Mouse (Mus musculus): ENCODE results near the gene Prdm10.

The Prdm10 gene

GRCm38 (mm10) chr9:31301526-31302311 lies 21.4 kb downstream of the Prdm10 start:
- DNase-seq (ENCODE audit: low spot score), result no peak

GRCm38 (mm10) chr9:31304358-31304757 lies 24.0 kb downstream of the Prdm10 start:
- no peak for DNase-seq (ENCODE audit: low spot score)

- no peak for DNase-seq (ENCODE audit: low spot score)
Measured at GRCm38 (mm10) chr9:31305117-31305516, 24.8 kb downstream of the Prdm10 start.

GRCm38 (mm10) chr9:31305807-31306206 lies 25.5 kb downstream of the Prdm10 start:
- DNase-seq (ENCODE audit: low spot score), result peak; percentile 40

GRCm38 (mm10) chr9:31307232-31307631 lies 26.9 kb downstream of the Prdm10 start:
- no peak for DNase-seq (ENCODE audit: low spot score)

- DNase-seq (ENCODE audit: low spot score), result no peak
Measured at GRCm38 (mm10) chr9:31309041-31309440, 28.7 kb downstream of the Prdm10 start.

GRCm38 (mm10) chr9:31310662-31311061 lies 30.3 kb downstream of the Prdm10 start:
- DNase-seq (ENCODE audit: low spot score), result no peak

- no peak for DNase-seq (ENCODE audit: low spot score)
Measured at GRCm38 (mm10) chr9:31313876-31314275, 33.5 kb downstream of the Prdm10 start.

GRCm38 (mm10) chr9:31315983-31316382 lies 35.6 kb downstream of the Prdm10 start:
- DNase-seq (ENCODE audit: low spot score), result no peak

GRCm38 (mm10) chr9:31318956-31319355 lies 38.6 kb downstream of the Prdm10 start:
- DNase-seq (ENCODE audit: low spot score), result no peak

- no peak for DNase-seq (ENCODE audit: low spot score)
Measured at GRCm38 (mm10) chr9:31320734-31321133, 40.4 kb downstream of the Prdm10 start.

GRCm38 (mm10) chr9:31321526-31321925 lies 41.2 kb downstream of the Prdm10 start:
- DNase-seq (ENCODE audit: low spot score), result no peak

GRCm38 (mm10) chr9:31322090-31322489 lies 41.8 kb downstream of the Prdm10 start:
- no peak for DNase-seq (ENCODE audit: low spot score)

- no peak for DNase-seq (ENCODE audit: low spot score)
Measured at GRCm38 (mm10) chr9:31330816-31331215, 50.5 kb downstream of the Prdm10 start.

GRCm38 (mm10) chr9:31331246-31331645 lies 50.9 kb downstream of the Prdm10 start:
- no peak for DNase-seq (ENCODE audit: low spot score)

- DNase-seq (ENCODE audit: low spot score), result no peak
Measured at GRCm38 (mm10) chr9:31331906-31332305, 51.6 kb downstream of the Prdm10 start.

- DNase-seq (ENCODE audit: low spot score), result no peak
Measured at GRCm38 (mm10) chr9:31332826-31333225, 52.5 kb downstream of the Prdm10 start.

GRCm38 (mm10) chr9:31334991-31335390 lies 54.7 kb downstream of the Prdm10 start:
- DNase-seq (ENCODE audit: low spot score), result no peak

- DNase-seq (ENCODE audit: low spot score), result no peak
Measured at GRCm38 (mm10) chr9:31344289-31344831, 64.0 kb downstream of the Prdm10 start.

- no peak for DNase-seq (ENCODE audit: low spot score)
Measured at GRCm38 (mm10) chr9:31346575-31347080, 66.3 kb downstream of the Prdm10 start.

GRCm38 (mm10) chr9:31348458-31348857 lies 68.1 kb downstream of the Prdm10 start:
- DNase-seq (ENCODE audit: low spot score), result no peak

- peak; percentile 30 for DNase-seq (ENCODE audit: low spot score)
Measured at GRCm38 (mm10) chr9:31348915-31349314, 68.6 kb downstream of the Prdm10 start.

GRCm38 (mm10) chr9:31352716-31353115 lies 72.4 kb downstream of the Prdm10 start:
- DNase-seq (ENCODE audit: low spot score), result no peak

- DNase-seq (ENCODE audit: low spot score), result no peak
Measured at GRCm38 (mm10) chr9:31353518-31353917, 73.2 kb downstream of the Prdm10 start.

Data from ovary, adult 18-20 months (tissue).